Mouse (Mus musculus) olfactory bulb, adult 2 months (tissue): Measurements from ENCODE around the gene Mapkbp1. TPM values are rescaled to one million over a fixed set of nuclear protein-coding genes. Genes with fewer than 3 reads are reported as not detected.

Experiments used
- H3K27ac ChIP-seq: fragments of 200-500 bp; 2 replicates; pipeline ENCODE4 v1.5.1; 2012; ENCODE audit warnings: low read depth, low read length; ENCODE audit not compliant: insufficient read depth
- H3K4me1 ChIP-seq: fragments of 200-500 bp; 2 replicates; pipeline ENCODE4 v1.6.1; 2012; ENCODE audit warnings: low read length; ENCODE audit not compliant: control insufficient read depth, insufficient read depth
- H3K4me3 ChIP-seq: fragments of 200-500 bp; 2 replicates; pipeline ENCODE4 v1.5.1; 2012; ENCODE audit warnings: mild to moderate bottlenecking, low read depth, low read length, moderate library complexity; ENCODE audit not compliant: insufficient read depth
- CTCF ChIP-seq: fragments of 200-500 bp; IDR thresholded peaks from 2 replicates; pipeline ENCODE4 v1.5.1; 2012; ENCODE audit warnings: low read depth, mild to moderate bottlenecking, low read length, moderate library complexity; ENCODE audit not compliant: insufficient read depth
- POLR2A ChIP-seq: fragments of 200-500 bp; IDR thresholded peaks from 2 replicates; pipeline ENCODE4 v1.6.1; 2012; ENCODE audit warnings: mild to moderate bottlenecking, low read depth, low read length, moderate library complexity; ENCODE audit not compliant: insufficient read depth
- WGBS: fragments of 180-500 bp; shearing (Covaris S2); methylation state at CpG from one replicate; pipeline ENCODE4 v1.1.7; 2018; 5-methylcytosine and 5-hydroxymethylcytosine counted together
- polyA plus RNA-seq: library from polyadenylated mRNA; stranded (reverse); fragments of >200 nt; gene quantifications from 2 replicates; pipeline ENCODE4 v1.2.4, GENCODE M21; 2012; ENCODE audit warnings: low replicate concordance; ENCODE audit not compliant: missing spikeins, insufficient read depth, insufficient read length

The Mapkbp1 gene
- polyA plus RNA-seq: not detected in 2 replicates

DNA sequence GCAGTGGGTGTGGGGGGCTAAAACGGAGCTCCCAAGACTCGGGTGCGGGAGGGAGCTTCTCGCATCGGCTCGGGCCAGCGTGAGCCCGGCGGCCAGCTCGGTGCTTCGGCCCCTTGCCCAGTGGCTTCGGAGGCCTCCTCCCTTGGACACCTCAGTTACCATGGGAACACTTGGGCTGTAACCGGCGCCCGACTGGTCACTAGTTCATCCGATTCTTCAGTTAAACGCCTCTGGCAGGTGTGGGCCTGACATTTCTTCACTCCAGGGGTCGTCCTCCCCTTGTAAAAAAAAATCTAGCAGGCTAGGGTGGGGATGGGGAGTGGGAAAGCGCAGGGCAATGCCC, at the start of gene Mapkbp1:
Gene Mapkbp1 (plus strand): TSS at position 163 of the 343 bp plus-strand sequence.
- TF ChIP-seq POLR2A (no peak), CTCF (no peak)
- H3K4me3 ChIP-seq: peak within 1 kb of the TSS; percentile 87
- under 1% methylated on average over 19 of the region's 19 CpGs for WGBS
- H3K27ac ChIP-seq: peak within 1 kb of the TSS; percentile 57
- H3K4me1 ChIP-seq: peaks cover 2% of the 10 kb centered on the region; the same call in 1 of the 2 replicates

DNA sequence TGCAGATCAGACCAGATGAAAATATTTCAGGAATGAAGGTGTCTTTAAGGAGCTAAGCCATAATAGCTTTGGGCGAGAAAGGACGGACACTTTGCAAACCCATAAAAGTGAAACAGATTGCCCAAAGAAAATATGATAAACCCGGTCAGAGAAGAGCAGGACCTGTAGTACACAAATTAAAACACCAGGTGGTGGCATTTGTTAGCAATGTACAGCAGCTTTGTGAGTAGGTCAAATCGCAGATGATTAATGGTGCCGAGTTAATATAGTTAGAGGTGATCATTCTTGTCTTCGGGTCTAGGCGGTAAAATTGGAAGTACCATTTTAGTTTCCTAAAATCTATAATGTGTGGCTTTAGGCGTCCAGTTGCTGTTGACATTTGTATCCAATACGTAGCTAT, 1.9 kb upstream of the Mapkbp1 start:
- TF ChIP-seq POLR2A (no peak), CTCF (no peak)
- WGBS: 34% methylated on average over 9 of the region's 9 CpGs
- peaks cover 2% of the 10 kb centered on the region; the same call in 1 of the 2 replicates for H3K4me1 ChIP-seq
- no peak overlapping the region for H3K27ac ChIP-seq
- no peak overlapping the region for H3K4me3 ChIP-seq

DNA sequence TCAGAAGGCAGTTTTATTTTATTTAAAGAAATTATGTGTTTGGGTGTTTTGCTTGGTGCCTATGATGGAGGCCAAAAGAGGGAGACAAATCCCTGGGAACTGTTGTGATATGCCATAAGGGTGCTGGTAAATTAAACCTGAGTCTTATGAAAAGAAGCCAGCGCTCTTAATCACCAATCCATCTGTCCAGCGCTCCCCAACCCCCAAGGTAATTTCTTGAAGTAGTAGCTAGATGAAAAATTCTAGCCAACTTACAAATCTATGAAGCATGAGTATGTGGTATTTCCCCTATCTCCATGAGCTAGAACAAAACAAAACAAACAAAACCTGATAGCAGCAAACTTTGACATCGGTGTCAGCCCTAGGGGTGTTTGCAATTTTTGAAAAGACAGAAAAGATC, 1.2 kb upstream of the Mapkbp1 start:
- no peak overlapping the region for H3K27ac ChIP-seq
- TF ChIP-seq POLR2A: no peak
- no peak for TF ChIP-seq CTCF
- H3K4me3 ChIP-seq: no peak overlapping the region
- H3K4me1 ChIP-seq: peaks cover 2% of the 10 kb centered on the region; the same call in 1 of the 2 replicates
- 82% methylated on average over 3 of the region's 3 CpGs for WGBS

DNA sequence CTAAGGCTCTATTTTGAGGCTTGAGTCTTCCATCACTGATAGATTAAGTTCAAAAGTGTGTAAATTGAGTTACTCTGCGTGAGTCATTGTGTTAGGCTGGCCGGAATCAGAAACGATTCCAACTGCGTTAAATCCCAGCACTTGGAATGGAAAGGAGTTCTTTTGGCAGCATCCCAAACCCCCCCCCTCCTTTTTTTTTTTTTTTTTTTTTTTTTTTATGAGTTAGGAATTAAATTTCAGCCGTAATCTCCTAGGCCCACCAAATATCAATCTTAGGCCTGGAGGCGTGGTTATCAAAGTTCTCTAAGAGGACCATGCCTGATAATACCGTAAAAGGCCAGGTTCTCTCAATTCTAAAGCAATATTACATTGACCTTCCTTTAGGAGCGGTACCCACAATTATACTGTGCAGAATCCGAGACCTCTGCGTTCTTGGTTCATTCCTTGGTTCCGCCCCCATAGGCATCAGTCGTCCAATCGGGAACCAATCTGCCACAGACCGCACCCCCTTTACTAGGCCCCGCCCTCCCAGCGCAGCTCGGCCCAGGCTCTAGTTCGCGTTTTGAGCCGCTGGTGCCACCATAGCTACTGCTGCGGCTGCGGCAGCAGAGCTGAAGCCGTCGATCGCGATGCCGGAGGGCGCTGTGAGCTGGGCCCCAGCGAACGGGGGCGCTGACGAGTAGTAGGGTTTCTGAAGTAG, 512 bp upstream of the Mapkbp1 start:
- Histone ChIP-seq H3K27ac (peak overlapping the region; percentile 57), H3K4me1 (peaks cover 2% of the 10 kb centered on the region; the same call in 1 of the 2 replicates), H3K4me3 (peak overlapping the region; percentile 87)
- TF ChIP-seq POLR2A (peak; percentile 83), CTCF (0 out of 2 replicates have a peak, but pooled peaks have one; percentile 24)
- under 1% methylated on average over 32 of the region's 32 CpGs for WGBS

DNA sequence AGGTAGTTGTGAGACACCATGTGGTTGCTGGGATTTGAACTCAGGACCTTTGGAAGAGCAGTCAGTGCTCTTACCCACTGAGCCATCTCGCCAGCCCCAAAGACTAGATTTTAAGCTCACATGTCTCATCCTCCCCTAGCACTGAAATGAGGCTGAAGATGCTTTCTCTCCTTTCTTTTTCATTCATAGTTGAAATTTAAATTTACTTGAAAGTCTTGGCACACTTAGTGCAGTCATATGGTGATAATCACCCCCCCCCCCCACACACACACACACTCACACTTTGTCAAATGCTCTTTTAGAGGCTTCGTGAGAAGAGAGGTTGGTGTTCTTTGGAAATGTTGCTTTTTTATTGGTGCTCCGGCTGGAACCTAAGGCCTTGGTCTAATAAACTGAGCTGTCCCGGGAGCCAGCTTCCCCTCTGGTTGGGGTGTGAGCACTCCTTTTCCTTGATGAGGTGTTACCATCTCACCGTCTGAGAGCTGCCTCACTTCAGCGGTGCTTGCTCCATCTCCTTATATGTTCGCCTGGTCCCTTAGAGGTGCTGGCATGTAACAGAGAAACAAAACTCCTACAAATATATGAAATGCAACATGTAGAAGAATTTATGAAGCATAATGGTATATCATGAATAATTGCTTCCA, 8.0 kb downstream of the Mapkbp1 start:
- H3K27ac ChIP-seq: no peak overlapping the region
- WGBS: 79% methylated on average over 7 of the region's 7 CpGs
- TF ChIP-seq CTCF (no peak), POLR2A (no peak)
- H3K4me1 ChIP-seq: peaks cover 15% of the 10 kb centered on the region
- no peak overlapping the region for H3K4me3 ChIP-seq

DNA sequence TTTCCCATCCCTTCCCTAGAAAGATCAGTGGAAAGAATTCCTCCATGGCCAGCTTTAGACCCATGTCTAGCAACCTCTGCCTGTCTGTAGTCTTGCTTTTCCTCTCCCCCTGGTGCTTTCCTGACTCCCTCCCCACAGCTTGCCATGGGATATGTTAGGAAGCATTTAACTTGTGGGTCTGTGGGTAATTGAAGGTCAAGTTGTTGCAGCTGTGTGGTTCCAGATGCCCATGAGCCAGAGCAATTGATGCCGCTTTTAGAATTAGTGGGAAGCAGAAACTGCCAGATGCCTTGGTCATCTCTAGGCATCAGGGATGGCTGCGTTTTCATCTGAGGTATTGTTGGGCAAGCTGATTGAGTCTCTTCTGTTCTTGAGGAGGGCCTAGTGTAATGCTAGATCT, 9.1 kb downstream of the Mapkbp1 start:
- no peak for TF ChIP-seq CTCF
- no peak for TF ChIP-seq POLR2A
- Histone ChIP-seq H3K4me1 (peaks cover 19% of the 10 kb centered on the region), H3K4me3 (no peak overlapping the region), H3K27ac (peak overlapping the region; percentile 50; the same call in 1 of the 2 replicates)
- 75% methylated on average over 2 of the region's 2 CpGs for WGBS

DNA sequence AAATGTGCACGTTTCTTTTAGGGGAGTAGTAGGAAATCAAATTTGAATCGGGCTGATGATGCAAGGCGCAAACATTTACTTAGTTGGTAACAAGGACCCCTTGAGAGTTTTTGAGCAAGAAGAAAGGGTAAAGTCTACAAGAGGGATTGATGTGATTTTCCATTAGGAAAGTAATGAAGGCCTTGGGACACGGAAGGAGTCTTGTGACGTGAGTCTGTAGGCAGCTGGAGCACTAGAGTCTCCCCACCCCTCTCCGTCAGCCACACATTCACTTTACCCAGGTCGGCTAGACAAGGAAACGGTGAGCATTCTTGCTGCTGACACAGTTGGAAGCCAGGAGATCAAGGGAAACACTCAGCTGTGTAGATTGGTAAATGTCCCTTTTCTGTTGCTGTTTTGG, 13.4 kb downstream of the Mapkbp1 start:
- Histone ChIP-seq H3K4me1 (peaks cover 12% of the 10 kb centered on the region), H3K4me3 (no peak overlapping the region), H3K27ac (no peak overlapping the region)
- TF ChIP-seq POLR2A (no peak), CTCF (no peak)
- 51% methylated on average over 8 of the region's 8 CpGs for WGBS

DNA sequence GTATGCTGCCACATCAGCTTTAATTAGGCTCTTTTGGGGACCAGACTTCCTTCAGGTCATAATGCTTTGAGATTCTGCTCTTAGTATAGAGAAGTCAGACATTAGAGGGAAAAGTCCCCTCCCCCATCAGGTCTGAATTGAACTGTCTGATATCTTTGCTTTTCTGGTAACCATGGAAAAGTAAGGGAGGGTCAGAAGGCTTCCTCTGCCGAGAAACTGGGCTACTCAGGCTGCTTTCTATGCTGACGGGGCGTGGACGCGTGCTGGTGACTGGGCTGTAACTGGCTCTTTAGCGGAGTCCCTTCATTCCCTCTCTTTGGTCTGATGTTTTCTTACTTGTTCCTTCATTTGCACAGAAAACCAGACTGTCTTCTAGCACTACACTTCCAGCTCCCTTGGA, 13.9 kb downstream of the Mapkbp1 start:
- Histone ChIP-seq H3K4me3 (no peak overlapping the region), H3K27ac (no peak overlapping the region), H3K4me1 (peaks cover 14% of the 10 kb centered on the region)
- TF ChIP-seq CTCF: no peak
- no peak for TF ChIP-seq POLR2A
- 72% methylated on average over 6 of the region's 6 CpGs for WGBS

DNA sequence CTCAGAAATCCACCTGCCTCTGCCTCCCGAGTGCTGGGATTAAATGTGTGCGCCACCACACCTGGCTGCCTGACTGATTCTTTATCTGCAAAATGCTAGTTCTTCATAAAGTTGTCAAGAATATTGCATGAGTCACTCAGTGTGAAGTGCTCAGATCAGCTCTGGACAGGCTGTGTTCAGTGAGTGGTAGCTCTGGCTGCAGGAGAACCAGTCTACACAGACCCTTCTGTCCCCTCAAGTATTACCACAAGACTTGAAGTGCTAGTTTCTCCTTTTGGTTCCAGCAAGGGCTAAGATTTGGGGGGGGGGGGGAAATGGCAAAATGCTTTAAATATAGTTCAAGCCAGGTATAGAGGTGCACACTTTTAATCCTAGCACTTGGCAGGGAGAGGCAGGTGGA, 14.9 kb downstream of the Mapkbp1 start:
- Histone ChIP-seq H3K27ac (no peak overlapping the region), H3K4me1 (peaks cover 10% of the 10 kb centered on the region), H3K4me3 (no peak overlapping the region)
- TF ChIP-seq CTCF (no peak), POLR2A (no peak)
- WGBS: 97% methylated on average over 2 of the region's 2 CpGs
